Mouse (Mus musculus): ENCODE measurements around the gene Zbtb8os. TPM values are rescaled to one million over a fixed set of nuclear protein-coding genes. Genes with fewer than 3 reads are reported as not detected.

Gene Zbtb8os
- total and polyA plus RNA-seq, 2 experiments from 2014 or later = 5.9 to 20.7 TPM

- H3K4me2 ChIP-seq (ENCODE audit: low read depth) = no peak overlapping the region
- H3K9ac ChIP-seq = no peak overlapping the region
- no peaks in the 10 kb centered on the region for H3K27me3 ChIP-seq (ENCODE audit: insufficient read depth, low read length)
- ATAC-seq (no peak), DNase-seq (no peak)
- WGBS = 72% methylated on average over 7 of the region's 7 CpGs
- H3K4me3 ChIP-seq (ENCODE audit: low read depth, low read length) = no peak overlapping the region
- no peak overlapping the region for H3K27ac ChIP-seq (ENCODE audit: low read depth, low read length)
- no peaks in the 10 kb centered on the region for H3K36me3 ChIP-seq (ENCODE audit: insufficient read depth)
- no peaks in the 10 kb centered on the region for H3K9me3 ChIP-seq (ENCODE audit: low read length)
- no peak for TF ChIP-seq CTCF (IDR thresholded peaks at IDR 0.05; ENCODE audit: low read depth)
- H3K4me1 ChIP-seq (ENCODE audit: insufficient read depth) = no peaks in the 10 kb centered on the region
These were observed 42.7 kb upstream of the Zbtb8os start for GRCm38 (mm10) chr4:129292831-129293230.

DNA sequence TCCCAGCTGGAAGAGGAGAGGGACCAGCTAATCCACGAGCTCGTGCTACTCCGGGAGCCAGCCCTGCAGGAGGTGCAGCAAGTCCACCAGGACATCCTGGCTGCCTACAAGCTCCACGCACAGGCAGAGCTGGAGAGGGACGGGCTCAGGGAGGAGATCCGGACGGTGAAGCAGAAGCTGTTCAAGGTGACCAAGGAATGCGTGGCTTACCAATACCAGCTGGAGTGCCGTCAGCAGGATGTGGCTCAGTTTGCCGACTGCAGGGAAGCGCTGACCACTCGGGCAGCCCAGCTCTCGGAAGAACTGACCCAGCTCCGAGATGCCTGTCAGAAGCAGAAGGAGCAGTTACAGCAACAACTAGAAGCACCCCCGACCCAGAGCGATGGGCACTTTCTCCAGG is 41.8 kb upstream of the Zbtb8os start:
- WGBS = 39% methylated on average over 16 of the region's 16 CpGs
- no peak for TF ChIP-seq CTCF (IDR thresholded peaks at IDR 0.05; ENCODE audit: low read depth)
- no peak overlapping the region for H3K4me2 ChIP-seq (ENCODE audit: low read depth)
- ATAC-seq (no peak), DNase-seq (no peak)
- H3K36me3 ChIP-seq (ENCODE audit: insufficient read depth) = no peaks in the 10 kb centered on the region
- no peak overlapping the region for H3K9ac ChIP-seq
- no peak overlapping the region for H3K4me3 ChIP-seq (ENCODE audit: low read depth, low read length)
- H3K4me1 ChIP-seq (ENCODE audit: insufficient read depth) = no peaks in the 10 kb centered on the region
- no peaks in the 10 kb centered on the region for H3K27me3 ChIP-seq (ENCODE audit: insufficient read depth, low read length)
- no peaks in the 10 kb centered on the region for H3K9me3 ChIP-seq (ENCODE audit: low read length)
- no peak overlapping the region for H3K27ac ChIP-seq (ENCODE audit: low read depth, low read length)

- DNase-seq = no peak
- H3K27ac ChIP-seq (ENCODE audit: low read depth, low read length) = no peak overlapping the region
- 89% methylated on average over 2 of the region's 2 CpGs for WGBS
- no peak overlapping the region for H3K4me2 ChIP-seq (ENCODE audit: low read depth)
- H3K27me3 ChIP-seq (ENCODE audit: insufficient read depth, low read length) = no peaks in the 10 kb centered on the region
- no peaks in the 10 kb centered on the region for H3K36me3 ChIP-seq (ENCODE audit: insufficient read depth)
- no peaks in the 10 kb centered on the region for H3K4me1 ChIP-seq (ENCODE audit: insufficient read depth)
- H3K4me3 ChIP-seq (ENCODE audit: low read depth, low read length) = no peak overlapping the region
- ATAC-seq = no peak
- TF ChIP-seq CTCF (IDR thresholded peaks at IDR 0.05; ENCODE audit: low read depth) = no peak
- no peak overlapping the region for H3K9ac ChIP-seq
- H3K9me3 ChIP-seq (ENCODE audit: low read length) = no peaks in the 10 kb centered on the region
These were observed 40.3 kb upstream of the Zbtb8os start for GRCm38 (mm10) chr4:129295188-129295587.

GRCm38 (mm10) chr4:129296066-129296465 is 39.4 kb upstream of the Zbtb8os start:
- Histone ChIP-seq H3K4me2 (ENCODE audit: low read depth) (no peak overlapping the region), H3K36me3 (ENCODE audit: insufficient read depth) (no peaks in the 10 kb centered on the region), H3K4me3 (ENCODE audit: low read depth, low read length) (no peak overlapping the region), H3K4me1 (ENCODE audit: insufficient read depth) (no peaks in the 10 kb centered on the region), H3K9ac (no peak overlapping the region), H3K9me3 (ENCODE audit: low read length) (no peaks in the 10 kb centered on the region), H3K27me3 (ENCODE audit: insufficient read depth, low read length) (no peaks in the 10 kb centered on the region), H3K27ac (ENCODE audit: low read depth, low read length) (no peak overlapping the region)
- WGBS = 91% methylated on average over 7 of the region's 7 CpGs
- no peak for TF ChIP-seq CTCF (IDR thresholded peaks at IDR 0.05; ENCODE audit: low read depth)
- DNase-seq = no peak
- ATAC-seq = no peak

- TF ChIP-seq CTCF (IDR thresholded peaks at IDR 0.05; ENCODE audit: low read depth) = no peak
- no peak overlapping the region for H3K4me3 ChIP-seq (ENCODE audit: low read depth, low read length)
- ATAC-seq (no peak), DNase-seq (no peak)
- H3K36me3 ChIP-seq (ENCODE audit: insufficient read depth) = no peaks in the 10 kb centered on the region
- no peaks in the 10 kb centered on the region for H3K4me1 ChIP-seq (ENCODE audit: insufficient read depth)
- no peak overlapping the region for H3K9ac ChIP-seq
- WGBS = 87% methylated on average over 4 of the region's 4 CpGs
- no peaks in the 10 kb centered on the region for H3K27me3 ChIP-seq (ENCODE audit: insufficient read depth, low read length)
- no peak overlapping the region for H3K4me2 ChIP-seq (ENCODE audit: low read depth)
- H3K9me3 ChIP-seq (ENCODE audit: low read length) = no peaks in the 10 kb centered on the region
- H3K27ac ChIP-seq (ENCODE audit: low read depth, low read length) = no peak overlapping the region
These were observed 37.8 kb upstream of the Zbtb8os start for GRCm38 (mm10) chr4:129297724-129298123.

- no peak for DNase-seq
- Histone ChIP-seq H3K4me1 (ENCODE audit: insufficient read depth) (no peaks in the 10 kb centered on the region), H3K27ac (ENCODE audit: low read depth, low read length) (no peak overlapping the region), H3K27me3 (ENCODE audit: insufficient read depth, low read length) (no peaks in the 10 kb centered on the region), H3K9ac (no peak overlapping the region), H3K4me3 (ENCODE audit: low read depth, low read length) (no peak overlapping the region), H3K9me3 (ENCODE audit: low read length) (no peaks in the 10 kb centered on the region), H3K4me2 (ENCODE audit: low read depth) (no peak overlapping the region), H3K36me3 (ENCODE audit: insufficient read depth) (no peaks in the 10 kb centered on the region)
- ATAC-seq = no peak
- TF ChIP-seq CTCF (IDR thresholded peaks at IDR 0.05; ENCODE audit: low read depth) = no peak
- WGBS = 30% methylated on average over 10 of the region's 10 CpGs
These were observed 36.4 kb upstream of the Zbtb8os start for GRCm38 (mm10) chr4:129299121-129299520.

- H3K4me3 ChIP-seq (ENCODE audit: low read depth, low read length) = no peak overlapping the region
- DNase-seq (no peak), ATAC-seq (no peak)
- 73% methylated on average over 5 of the region's 5 CpGs for WGBS
- no peak overlapping the region for H3K9ac ChIP-seq
- H3K4me2 ChIP-seq (ENCODE audit: low read depth) = no peak overlapping the region
- no peaks in the 10 kb centered on the region for H3K4me1 ChIP-seq (ENCODE audit: insufficient read depth)
- H3K27me3 ChIP-seq (ENCODE audit: insufficient read depth, low read length) = no peaks in the 10 kb centered on the region
- H3K9me3 ChIP-seq (ENCODE audit: low read length) = no peaks in the 10 kb centered on the region
- TF ChIP-seq CTCF (IDR thresholded peaks at IDR 0.05; ENCODE audit: low read depth) = no peak
- H3K27ac ChIP-seq (ENCODE audit: low read depth, low read length) = no peak overlapping the region
- peaks cover 20% of the 10 kb centered on the region for H3K36me3 ChIP-seq (ENCODE audit: insufficient read depth)
These were observed 32.1 kb upstream of the Zbtb8os start for GRCm38 (mm10) chr4:129303401-129303800.

DNA sequence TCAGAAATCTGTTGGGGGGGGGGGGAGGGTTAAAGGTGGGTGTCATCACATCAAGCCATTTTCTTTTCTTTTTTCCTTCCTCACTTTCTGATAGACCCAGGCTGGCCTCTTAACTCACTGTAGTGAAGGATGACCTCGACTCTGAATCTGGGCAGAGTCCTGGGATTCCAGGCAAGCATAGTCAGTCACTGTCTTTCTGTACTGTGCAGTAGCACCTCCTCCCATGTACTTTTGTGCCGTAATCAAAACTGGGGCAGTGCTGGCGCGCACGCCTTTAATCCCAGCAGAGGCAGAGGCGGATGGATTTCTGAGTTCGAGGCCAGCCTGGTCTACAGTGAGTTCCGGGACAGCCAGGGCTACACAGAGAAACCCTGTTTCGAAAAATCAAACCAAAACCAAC is 31.7 kb upstream of the Zbtb8os start:
- no peaks in the 10 kb centered on the region for H3K9me3 ChIP-seq (ENCODE audit: low read length)
- H3K27me3 ChIP-seq (ENCODE audit: insufficient read depth, low read length) = no peaks in the 10 kb centered on the region
- H3K9ac ChIP-seq = no peak overlapping the region
- no peaks in the 10 kb centered on the region for H3K4me1 ChIP-seq (ENCODE audit: insufficient read depth)
- DNase-seq (no peak), ATAC-seq (no peak)
- no peak overlapping the region for H3K4me3 ChIP-seq (ENCODE audit: low read depth, low read length)
- peaks cover 24% of the 10 kb centered on the region for H3K36me3 ChIP-seq (ENCODE audit: insufficient read depth)
- no peak for TF ChIP-seq CTCF (IDR thresholded peaks at IDR 0.05; ENCODE audit: low read depth)
- no peak overlapping the region for H3K27ac ChIP-seq (ENCODE audit: low read depth, low read length)
- WGBS = 88% methylated on average over 9 of the region's 9 CpGs
- H3K4me2 ChIP-seq (ENCODE audit: low read depth) = no peak overlapping the region

Measured in forebrain, postnatal 0 days (tissue).